Mouse (Mus musculus): Measurements from ENCODE around the gene Gramd4. TPM values are rescaled to one million over a fixed set of nuclear protein-coding genes. Genes with fewer than 3 reads are reported as not detected.

Gene Gramd4
- polyA plus RNA-seq, 1 experiment: 36.0 TPM

DNA sequence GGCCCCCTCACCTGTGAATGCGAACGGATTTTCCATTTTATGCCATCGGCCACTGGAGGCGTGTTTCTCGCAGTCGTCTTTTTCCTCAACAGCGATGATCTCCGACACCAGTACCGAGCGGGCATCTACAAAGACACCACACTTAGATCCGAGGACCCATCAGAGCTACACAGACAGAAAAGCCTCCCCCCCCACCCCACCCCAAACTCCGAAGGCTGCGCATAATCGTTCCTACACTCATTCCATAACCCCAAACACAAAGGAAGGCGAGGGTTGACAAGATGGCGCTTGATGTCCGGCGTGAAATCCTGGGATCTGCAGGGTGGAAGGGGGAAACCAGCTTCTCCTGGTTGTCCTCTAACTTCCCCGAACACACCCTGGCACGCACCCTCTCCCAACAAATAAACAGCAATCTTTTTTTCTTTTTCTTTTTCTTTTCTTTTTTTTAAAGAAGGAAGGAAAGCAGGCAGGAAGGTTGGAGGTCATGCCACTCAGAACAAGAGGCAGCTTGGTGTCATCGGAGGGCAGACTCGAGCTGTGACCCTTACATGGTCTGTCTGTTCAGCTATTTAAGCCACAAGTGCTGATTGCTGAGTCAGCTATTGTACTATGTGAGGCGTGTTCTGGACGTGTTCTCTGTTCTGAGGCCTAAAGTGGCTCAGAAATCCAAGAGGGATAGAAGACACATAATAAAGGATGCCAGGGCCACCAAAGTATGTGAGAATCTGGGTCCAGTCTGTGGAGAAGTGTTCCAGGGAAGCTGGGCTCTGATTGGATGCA lies 108.5 kb downstream of the Gramd4 start:
- Histone ChIP-seq H3K4me1 (ENCODE audit: control insufficient read depth, insufficient read depth, low read length) (peaks cover 51% of the 10 kb centered on the region), H3K27me3 (ENCODE audit: control insufficient read depth, insufficient read depth, low read length) (no peaks in the 10 kb centered on the region), H3K27ac (ENCODE audit: insufficient read depth, low read length) (no peak overlapping the region; the same call in 1 of the 2 replicates), H3K4me3 (replicated peaks; ENCODE audit: insufficient read depth, low read depth, low read length) (no peak overlapping the region)
- WGBS: 89% methylated on average over 24 of the region's 24 CpGs
- TF ChIP-seq POLR2A (IDR thresholded peaks at IDR 0.05; ENCODE audit: borderline replicate concordance, insufficient read depth, low read length) (no peak), CTCF (IDR thresholded peaks at IDR 0.05; ENCODE audit: borderline replicate concordance, insufficient read depth, low read depth, low read length) (no peak)
- DNase-seq: no peak

DNA sequence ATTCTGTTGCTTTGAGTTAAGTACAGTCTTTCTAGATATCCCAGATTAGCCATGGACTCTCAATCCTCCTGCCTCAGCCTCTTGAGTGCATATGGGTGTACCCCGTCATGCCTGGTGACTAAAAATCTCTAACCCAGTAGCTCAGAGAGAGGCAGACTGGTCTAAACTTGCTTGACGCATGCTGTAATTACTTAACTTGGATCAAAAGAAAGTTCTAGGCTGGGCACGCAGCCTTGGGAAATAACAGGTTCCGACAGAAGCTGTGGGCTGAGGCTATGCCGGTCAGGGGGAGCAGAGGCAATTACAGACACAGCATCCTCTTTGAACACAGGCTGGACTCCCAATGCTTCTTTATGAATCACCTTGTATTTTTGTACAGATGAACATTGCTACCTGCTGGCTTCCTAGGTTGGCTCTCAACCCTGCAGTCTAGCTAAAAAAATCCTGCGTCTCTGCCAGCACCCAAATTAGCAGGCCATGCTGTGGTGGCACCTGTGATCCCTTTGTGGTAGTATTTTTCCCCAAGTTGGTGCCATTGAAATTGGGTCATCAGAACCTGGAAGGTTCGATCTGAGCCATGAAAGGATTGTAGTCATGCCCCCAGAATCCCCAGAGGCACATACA lies 109.6 kb downstream of the Gramd4 start:
- H3K27ac ChIP-seq (ENCODE audit: insufficient read depth, low read length): peak overlapping the region; percentile 49; the same call in 1 of the 2 replicates
- peaks cover 56% of the 10 kb centered on the region for H3K4me1 ChIP-seq (ENCODE audit: control insufficient read depth, insufficient read depth, low read length)
- no peak overlapping the region for H3K4me3 ChIP-seq (replicated peaks; ENCODE audit: insufficient read depth, low read depth, low read length)
- TF ChIP-seq CTCF (IDR thresholded peaks at IDR 0.05; ENCODE audit: borderline replicate concordance, insufficient read depth, low read depth, low read length) (no peak), POLR2A (IDR thresholded peaks at IDR 0.05; ENCODE audit: borderline replicate concordance, insufficient read depth, low read length) (no peak)
- DNase-seq: peak; percentile 85 to 96
- WGBS: 8% methylated on average over 7 of the region's 7 CpGs
- no peaks in the 10 kb centered on the region for H3K27me3 ChIP-seq (ENCODE audit: control insufficient read depth, insufficient read depth, low read length)

DNA sequence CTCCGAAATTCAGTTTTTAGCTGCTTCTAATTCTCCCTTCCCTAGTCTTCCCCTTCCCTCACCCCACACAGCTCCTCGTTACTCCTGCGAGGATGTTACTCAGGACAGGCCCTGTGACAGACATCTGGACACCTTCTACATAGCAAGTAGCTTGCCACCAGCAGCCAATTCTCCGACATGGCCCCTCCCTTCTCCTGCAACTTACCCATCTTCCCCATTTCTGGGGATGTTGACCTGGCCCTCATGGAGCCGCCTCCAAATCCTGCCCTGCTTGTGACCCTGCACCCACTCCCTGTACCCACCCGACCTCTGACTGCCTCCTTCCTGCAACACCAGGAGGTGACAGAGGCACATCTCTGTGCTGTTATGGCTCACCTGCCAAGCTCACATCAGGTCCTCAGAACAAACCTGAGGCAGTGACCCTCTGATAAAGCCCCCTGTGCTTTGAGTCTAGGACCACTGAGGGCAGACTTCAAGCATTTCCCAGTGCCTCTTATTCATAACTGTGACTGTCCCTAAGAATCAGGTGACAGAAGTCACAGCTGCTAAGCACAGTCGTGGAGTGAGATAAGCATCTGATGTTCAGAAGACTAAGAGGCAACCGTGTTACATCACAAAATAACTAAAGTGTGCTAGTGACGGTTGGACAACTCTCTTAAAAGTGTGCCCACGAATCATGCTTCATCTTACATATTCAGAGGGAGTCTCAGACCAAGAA lies 110.5 kb downstream of the Gramd4 start:
- Histone ChIP-seq H3K4me1 (ENCODE audit: control insufficient read depth, insufficient read depth, low read length) (peaks cover 64% of the 10 kb centered on the region), H3K4me3 (replicated peaks; ENCODE audit: insufficient read depth, low read depth, low read length) (no peak overlapping the region), H3K27ac (ENCODE audit: insufficient read depth, low read length) (peak overlapping the region; percentile 45; the same call in 1 of the 2 replicates), H3K27me3 (ENCODE audit: control insufficient read depth, insufficient read depth, low read length) (no peaks in the 10 kb centered on the region)
- DNase-seq: no peak
- 49% methylated on average over 10 of the region's 10 CpGs for WGBS
- no peak for TF ChIP-seq CTCF (IDR thresholded peaks at IDR 0.05; ENCODE audit: borderline replicate concordance, insufficient read depth, low read depth, low read length)
- no peak for TF ChIP-seq POLR2A (IDR thresholded peaks at IDR 0.05; ENCODE audit: borderline replicate concordance, insufficient read depth, low read length)

GRCm38 (mm10) chr15:86168505-86168867 lies 111.0 kb downstream of the Gramd4 start:
- H3K27ac ChIP-seq (ENCODE audit: insufficient read depth, low read length): peak overlapping the region; percentile 45; the same call in 1 of the 2 replicates
- no peaks in the 10 kb centered on the region for H3K27me3 ChIP-seq (ENCODE audit: control insufficient read depth, insufficient read depth, low read length)
- H3K4me1 ChIP-seq (ENCODE audit: control insufficient read depth, insufficient read depth, low read length): peaks cover 69% of the 10 kb centered on the region
- no peak overlapping the region for H3K4me3 ChIP-seq (replicated peaks; ENCODE audit: insufficient read depth, low read depth, low read length)
- 47% methylated on average over 7 of the region's 7 CpGs for WGBS
- DNase-seq: peak in 1 of 2 experiments; percentile 46
- no peak for TF ChIP-seq CTCF (IDR thresholded peaks at IDR 0.05; ENCODE audit: borderline replicate concordance, insufficient read depth, low read depth, low read length)
- TF ChIP-seq POLR2A (IDR thresholded peaks at IDR 0.05; ENCODE audit: borderline replicate concordance, insufficient read depth, low read length): no peak

GRCm38 (mm10) chr15:86168941-86169816 lies 111.7 kb downstream of the Gramd4 start:
- peak in 1 of 2 experiments; percentile 37 for DNase-seq
- H3K27ac ChIP-seq (ENCODE audit: insufficient read depth, low read length): peak overlapping the region; percentile 25; the same call in 1 of the 2 replicates
- no peak overlapping the region for H3K4me3 ChIP-seq (replicated peaks; ENCODE audit: insufficient read depth, low read depth, low read length)
- peaks cover 76% of the 10 kb centered on the region for H3K4me1 ChIP-seq (ENCODE audit: control insufficient read depth, insufficient read depth, low read length)
- no peaks in the 10 kb centered on the region for H3K27me3 ChIP-seq (ENCODE audit: control insufficient read depth, insufficient read depth, low read length)
- 50% methylated on average over 12 of the region's 12 CpGs for WGBS
- TF ChIP-seq POLR2A (IDR thresholded peaks at IDR 0.05; ENCODE audit: borderline replicate concordance, insufficient read depth, low read length) (no peak), CTCF (IDR thresholded peaks at IDR 0.05; ENCODE audit: borderline replicate concordance, insufficient read depth, low read depth, low read length) (no peak)

- TF ChIP-seq CTCF (IDR thresholded peaks at IDR 0.05; ENCODE audit: borderline replicate concordance, insufficient read depth, low read depth, low read length) (no peak), POLR2A (IDR thresholded peaks at IDR 0.05; ENCODE audit: borderline replicate concordance, insufficient read depth, low read length) (no peak)
Observed at GRCm38 (mm10) chr15:86169817-86170110, 112.3 kb downstream of the Gramd4 start.

GRCm38 (mm10) chr15:86171316-86171715 lies 113.8 kb downstream of the Gramd4 start:
- H3K27me3 ChIP-seq (ENCODE audit: control insufficient read depth, insufficient read depth, low read length): no peaks in the 10 kb centered on the region
- no peak overlapping the region for H3K4me3 ChIP-seq (replicated peaks; ENCODE audit: insufficient read depth, low read depth, low read length)
- peaks cover 80% of the 10 kb centered on the region for H3K4me1 ChIP-seq (ENCODE audit: control insufficient read depth, insufficient read depth, low read length)
- no peak for DNase-seq
- TF ChIP-seq POLR2A (IDR thresholded peaks at IDR 0.05; ENCODE audit: borderline replicate concordance, insufficient read depth, low read length) (no peak), CTCF (IDR thresholded peaks at IDR 0.05; ENCODE audit: borderline replicate concordance, insufficient read depth, low read depth, low read length) (no peak)
- no peak overlapping the region for H3K27ac ChIP-seq (ENCODE audit: insufficient read depth, low read length)
- WGBS: 88% methylated on average over 12 of the region's 12 CpGs

More at GRCm38 (mm10) chr15:86169817-86170110, 112.3 kb downstream of the Gramd4 start:
- 18% methylated on average over 4 of the region's 4 CpGs for WGBS
- no peak overlapping the region for H3K4me3 ChIP-seq (replicated peaks; ENCODE audit: insufficient read depth, low read depth, low read length)
- H3K27me3 ChIP-seq (ENCODE audit: control insufficient read depth, insufficient read depth, low read length): no peaks in the 10 kb centered on the region
- peaks cover 79% of the 10 kb centered on the region for H3K4me1 ChIP-seq (ENCODE audit: control insufficient read depth, insufficient read depth, low read length)
- peak overlapping the region; percentile 15; the same call in 1 of the 2 replicates for H3K27ac ChIP-seq (ENCODE audit: insufficient read depth, low read length)
- no peak for DNase-seq

All from cerebellum, adult 2 months (tissue).